Mouse (Mus musculus) natural killer cell, adult 2 months (primary cell): Measurements from ENCODE around the gene Elmod1.
"Not testable (repeated sequence)": the region's sequence is repeated elsewhere in the genome, so short reads cannot be mapped to it uniquely, and the experiment has no call there.

Experiments used
- DNase-seq, 2 experiments: peaks; one replicate each; pipeline ENCODE4 v3.0.0; 2022; ENCODE audit warnings: low spot score in 2 of 2

The Elmod1 gene

GRCm38 (mm10) chr9:53975122-53975518, at the start of gene Elmod1:
Gene Elmod1, minus strand, starts transcription at chr9:53975301.
- no peak for DNase-seq

DNA sequence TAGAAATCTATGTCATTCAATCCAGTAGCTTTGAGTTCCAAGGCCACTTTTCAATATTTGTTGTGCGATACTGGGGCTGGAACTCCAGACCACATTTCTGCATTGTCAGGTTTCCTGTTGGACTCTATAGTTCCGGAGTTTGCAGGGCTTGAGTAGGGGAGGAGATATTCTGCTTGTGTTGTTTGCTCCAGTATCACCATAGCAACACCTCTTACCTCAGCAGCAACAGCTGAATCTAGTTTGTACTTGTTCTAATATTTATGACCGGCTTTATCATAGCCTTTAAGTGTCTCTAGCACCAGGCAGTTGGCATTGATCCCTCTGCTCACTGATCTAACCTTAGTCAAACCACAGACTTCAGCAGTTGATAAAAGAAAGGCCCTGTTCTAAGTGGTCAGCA, 47.7 kb upstream of the Elmod1 start:
- no peak for DNase-seq

DNA sequence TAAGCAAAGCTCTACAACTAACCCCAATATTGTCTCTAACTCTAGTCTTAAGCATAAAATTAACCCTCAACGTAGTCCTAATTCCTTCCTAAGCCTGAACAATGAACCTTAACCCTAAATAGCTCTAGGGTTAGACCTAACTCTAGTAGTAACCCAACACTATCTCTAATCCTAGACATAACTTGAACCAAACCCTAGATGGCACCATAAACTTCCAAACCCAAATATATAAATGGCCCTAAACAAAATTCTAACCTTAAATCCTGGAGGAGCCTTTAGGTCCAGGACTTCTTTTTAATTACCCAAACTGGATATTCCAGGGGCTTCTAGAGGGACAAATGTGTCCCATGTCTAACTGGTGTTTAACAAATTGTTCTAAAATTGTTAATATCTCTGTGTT, 19.4 kb upstream of the Elmod1 start:
- no peak for DNase-seq

- DNase-seq: not testable (repeated sequence)
These were observed 17.5 kb upstream of the Elmod1 start for GRCm38 (mm10) chr9:53992567-53992966.

GRCm38 (mm10) chr9:53990921-53991320, 15.8 kb upstream of the Elmod1 start:
- DNase-seq: no peak

DNA sequence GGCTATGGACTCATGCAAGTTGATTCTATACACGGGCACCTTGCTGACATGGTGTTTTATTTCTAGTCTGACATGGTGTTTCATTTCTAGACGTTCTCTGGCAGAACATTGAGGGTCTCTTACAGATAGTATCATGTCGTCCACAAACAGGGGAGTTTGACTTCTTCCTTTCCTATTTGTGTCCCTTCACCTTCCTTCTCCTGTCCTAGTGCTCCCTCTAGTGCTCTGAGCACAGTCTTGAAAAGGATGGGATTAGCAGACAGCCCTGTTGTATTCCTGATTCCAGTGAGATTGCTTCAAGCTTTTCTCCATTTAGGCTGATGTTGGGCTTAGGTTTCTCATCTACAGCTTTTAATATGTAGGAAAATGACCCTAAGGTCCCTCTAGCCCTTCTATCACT, 11.9 kb upstream of the Elmod1 start:
- DNase-seq: no peak

DNA sequence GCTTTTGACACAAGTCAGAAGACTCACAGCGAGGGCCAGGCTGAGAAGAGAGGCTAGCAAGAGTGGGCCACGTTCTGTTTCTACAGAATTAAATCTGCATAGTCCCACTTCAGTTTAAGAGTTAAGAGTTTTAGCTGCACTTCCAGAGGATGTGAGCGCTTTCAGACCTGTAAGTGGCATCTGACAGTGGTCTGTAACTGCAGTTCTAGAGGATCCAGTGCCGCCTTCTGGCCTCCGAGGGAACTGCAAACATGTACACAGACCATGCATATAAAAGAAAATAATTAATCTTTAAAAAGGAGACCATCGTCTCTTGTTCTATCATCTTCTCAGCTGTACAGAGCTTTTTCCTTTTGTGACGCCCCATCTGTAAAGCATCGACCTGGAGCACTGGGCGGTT, 9.8 kb upstream of the Elmod1 start:
- no peak for DNase-seq

GRCm38 (mm10) chr9:53974328-53975121, 576 bp downstream of the Elmod1 start:
- DNase-seq: no peak

DNA sequence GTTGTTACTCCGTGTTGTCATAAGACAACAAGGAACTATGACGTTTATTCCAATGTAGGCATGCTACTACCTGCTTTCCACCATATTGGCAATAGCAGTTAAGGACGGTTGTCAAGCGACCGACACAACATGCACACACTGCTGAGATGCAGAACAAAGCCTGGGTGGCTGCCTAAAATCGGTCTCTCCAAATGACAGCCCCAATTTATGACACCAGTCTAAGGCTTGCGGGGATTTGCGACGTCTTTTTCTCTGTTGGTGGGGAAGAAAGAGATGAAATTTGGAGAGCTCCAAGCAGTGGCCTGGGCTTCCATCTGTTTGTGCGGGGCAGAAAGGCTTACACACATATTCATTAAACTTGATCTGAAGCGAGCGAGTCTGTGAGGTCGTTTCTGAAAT, 1.2 kb downstream of the Elmod1 start:
- DNase-seq: no peak

DNA sequence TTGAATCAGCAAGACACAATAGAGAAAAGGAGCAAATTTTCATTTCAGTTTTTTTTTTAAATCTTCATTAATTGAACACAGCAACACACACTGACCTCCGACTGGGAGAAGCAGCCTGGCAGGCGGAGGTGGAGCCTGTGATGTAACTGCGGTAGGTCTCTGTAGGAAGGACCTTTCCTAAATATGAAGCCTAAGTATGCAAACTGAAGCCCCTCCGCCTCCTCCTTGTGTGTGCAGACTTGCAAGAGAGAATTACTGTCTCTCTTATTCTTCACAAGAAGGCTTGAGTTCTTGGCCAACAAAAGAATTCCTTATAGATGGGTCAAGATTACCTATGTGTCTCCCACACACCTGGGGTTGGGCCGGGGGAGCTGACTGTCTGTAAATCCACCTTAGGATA, 1.9 kb downstream of the Elmod1 start:
- DNase-seq: no peak

GRCm38 (mm10) chr9:53972358-53972757, 2.7 kb downstream of the Elmod1 start:
- DNase-seq: no peak

DNA sequence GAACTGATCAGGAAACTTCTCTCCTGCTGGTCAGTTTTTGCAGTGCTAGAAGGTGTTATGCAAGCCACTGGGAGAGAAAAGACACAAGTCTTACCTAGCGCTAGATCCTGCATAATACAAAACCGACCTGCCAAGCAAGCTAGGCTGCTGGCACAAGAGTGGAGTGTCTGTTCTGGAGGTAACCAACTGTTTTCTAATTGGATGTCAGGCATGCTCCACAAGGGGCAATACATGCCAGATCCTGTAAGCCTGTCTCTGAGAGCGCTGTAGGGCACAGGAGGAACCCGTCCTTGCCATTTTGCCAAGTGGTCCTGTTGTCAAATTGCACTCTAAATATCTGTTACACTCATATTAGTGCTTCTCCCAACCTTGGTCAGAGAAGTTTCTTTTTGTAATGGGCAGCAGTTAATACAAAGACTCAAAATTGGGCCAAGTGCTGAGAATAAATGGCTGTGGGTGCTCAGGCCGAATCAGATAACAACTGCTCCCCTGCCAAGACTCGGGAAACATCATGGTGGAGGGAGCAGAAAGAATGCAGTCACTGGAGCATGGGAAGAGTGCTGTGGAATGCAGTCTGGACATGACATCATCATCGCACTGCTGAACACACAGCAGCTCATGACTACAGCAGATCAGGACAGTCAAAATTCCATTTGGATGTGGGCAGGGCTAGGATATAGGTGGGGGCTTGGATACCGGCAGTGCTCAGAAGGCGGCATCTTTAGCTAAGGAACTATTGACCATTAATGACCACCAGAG, 7.3 kb downstream of the Elmod1 start:
- DNase-seq: no peak

GRCm38 (mm10) chr9:53957021-53957420, 18.1 kb downstream of the Elmod1 start:
- no peak for DNase-seq

- no peak for DNase-seq
These were observed 20.2 kb downstream of the Elmod1 start for GRCm38 (mm10) chr9:53954853-53955252.

DNA sequence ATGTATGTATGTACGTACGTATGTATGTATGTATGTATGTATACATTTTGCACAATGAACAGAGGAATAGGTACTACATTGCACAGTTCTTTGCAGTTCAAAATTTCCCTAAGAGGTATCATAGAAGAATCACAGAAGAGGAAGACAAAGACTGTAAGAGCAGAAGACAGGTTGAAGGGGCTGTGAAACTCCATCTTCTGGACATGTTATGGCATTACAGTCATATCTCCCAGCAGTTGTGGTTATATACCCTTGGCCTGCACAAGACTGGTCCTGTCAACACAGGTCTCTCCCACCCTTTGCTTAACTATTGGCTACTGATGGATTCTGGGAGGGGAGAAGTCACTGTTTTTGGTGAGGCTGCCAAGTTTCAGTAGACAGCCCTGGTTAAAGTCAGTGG, 27.6 kb downstream of the Elmod1 start:
- no peak for DNase-seq

GRCm38 (mm10) chr9:53938555-53938954, 36.5 kb downstream of the Elmod1 start:
- DNase-seq: no peak

GRCm38 (mm10) chr9:53934179-53934578, 40.9 kb downstream of the Elmod1 start:
- DNase-seq: no peak

GRCm38 (mm10) chr9:53933375-53933774, 41.7 kb downstream of the Elmod1 start:
- DNase-seq: no peak

- no peak for DNase-seq
These were observed 44.2 kb downstream of the Elmod1 start for GRCm38 (mm10) chr9:53930906-53931305.

DNA sequence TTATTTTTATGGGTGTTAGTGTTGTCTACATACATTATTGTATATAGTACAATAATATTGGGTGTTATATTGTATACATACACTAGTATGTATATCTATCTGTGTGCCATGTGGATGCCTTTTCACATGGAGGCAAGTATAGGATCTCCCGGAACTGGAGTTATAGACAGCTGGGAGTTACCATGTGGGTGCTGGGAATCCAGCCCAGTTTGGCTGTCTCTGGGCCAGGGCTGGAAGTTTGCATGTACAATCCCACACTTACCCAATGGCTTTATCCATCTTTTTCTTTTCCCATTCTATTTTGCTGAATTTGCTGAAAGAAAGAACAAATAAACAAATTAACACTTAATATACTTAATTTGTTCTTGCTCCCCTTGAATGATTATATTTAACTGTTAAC, 54.0 kb downstream of the Elmod1 start:
- no peak for DNase-seq

DNA sequence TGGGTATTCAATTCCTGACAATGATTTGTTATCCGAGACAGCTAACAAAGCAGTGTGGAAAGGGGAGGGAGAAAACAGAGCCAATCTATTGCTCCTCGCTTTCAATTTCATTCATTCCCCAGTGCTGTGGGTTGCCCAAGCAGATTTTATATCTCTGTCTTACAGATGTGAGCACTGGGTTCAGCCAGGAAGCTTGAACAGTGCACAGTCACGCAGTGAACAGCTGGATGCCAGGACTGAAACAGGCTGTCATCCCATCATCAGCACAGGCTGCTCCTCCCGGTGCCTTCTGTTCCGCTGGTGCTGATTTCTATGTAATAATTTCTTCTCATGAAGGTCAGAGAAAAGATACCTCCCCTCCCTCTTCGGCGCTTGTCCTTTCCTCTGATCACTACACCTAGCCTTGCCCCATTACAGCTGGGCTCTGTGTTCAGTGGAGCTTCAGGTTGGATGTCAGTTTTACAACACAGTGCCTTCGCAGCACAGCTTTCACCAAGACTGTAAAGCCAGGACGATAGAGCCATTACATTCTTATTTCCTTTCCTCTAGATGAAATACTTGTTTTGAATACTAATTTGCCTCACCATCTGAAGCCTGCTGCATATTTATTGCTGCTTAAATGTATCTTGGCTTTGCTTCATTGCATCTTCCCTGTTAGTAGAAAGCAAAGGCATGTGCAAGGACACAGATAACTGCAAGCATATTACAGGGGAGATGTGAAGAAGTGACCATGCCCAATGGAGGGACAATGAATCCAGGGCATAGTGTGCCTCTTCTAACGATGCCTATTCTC, 59.0 kb downstream of the Elmod1 start:
- DNase-seq: no peak

DNA sequence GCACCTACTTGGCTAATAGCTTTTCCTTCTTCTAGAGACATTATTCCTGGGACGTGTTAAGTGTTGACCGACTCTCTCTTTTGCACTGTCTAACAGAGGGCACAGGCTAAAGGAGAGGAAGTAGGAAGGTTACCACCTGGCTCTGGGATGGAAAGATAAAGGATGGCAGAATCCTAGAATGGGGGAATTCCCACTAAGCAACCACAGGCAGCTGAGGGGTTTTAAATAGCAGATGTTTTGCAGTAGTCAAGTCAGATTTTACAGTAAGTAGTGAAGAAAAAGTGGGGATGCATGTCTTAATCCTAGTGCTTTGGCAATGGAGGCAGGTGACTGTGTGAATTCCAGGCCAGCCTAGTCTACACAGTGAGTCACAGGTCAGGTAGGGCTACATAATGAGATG, 64.3 kb downstream of the Elmod1 start:
- no peak for DNase-seq
